Mouse (Mus musculus): Measurements from ENCODE around the gene Ifit3. TPM values are rescaled to one million over a fixed set of nuclear protein-coding genes. Genes with fewer than 3 reads are reported as not detected.
"Not testable (repeated sequence)": the region's sequence is repeated elsewhere in the genome, so short reads cannot be mapped to it uniquely, and the experiment has no call there.

Ifit3 gene
- polyA plus RNA-seq (2016; fragmentation: Nextera tagmentation; extraction: Ambion mirVana): 0.14 and 0.46 TPM in 2 replicates

DNA sequence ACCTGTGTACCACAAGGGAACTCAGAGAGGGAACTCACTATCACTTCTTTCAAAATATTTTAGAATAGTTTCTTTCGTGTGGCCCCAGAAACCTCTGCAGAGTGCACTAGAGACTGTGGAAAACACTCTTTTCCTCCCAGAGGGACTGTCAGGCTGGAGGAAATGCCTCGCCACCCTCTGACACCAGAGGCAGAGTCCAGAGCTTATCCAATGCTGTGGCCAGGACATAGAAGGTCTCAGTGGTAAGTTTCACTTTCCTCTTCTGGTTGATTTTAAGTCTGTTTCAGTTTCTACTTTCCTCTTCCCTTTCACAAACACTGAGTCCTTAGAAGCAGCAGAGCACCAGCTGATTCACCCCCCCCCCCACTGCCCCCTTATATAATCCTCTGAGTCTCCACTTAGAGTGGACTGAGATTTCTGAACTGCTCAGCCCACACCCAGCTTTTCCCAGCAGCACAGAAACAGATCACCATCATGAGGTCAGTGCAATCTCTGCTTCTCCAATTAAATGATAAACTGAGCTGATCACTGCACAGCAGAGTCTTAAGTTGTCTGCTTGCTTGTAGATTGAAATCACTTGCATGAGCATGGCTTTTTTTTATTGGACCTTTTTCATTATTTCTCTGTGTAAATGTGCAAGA is at the start of gene Ifit3:
Gene Ifit3 (plus strand): TSS at position 406 of the 641 bp plus-strand sequence.
- not testable (repeated sequence) for H3K4me3 ChIP-seq; H3K4me1 ChIP-seq; H3K27ac ChIP-seq (replicated peaks); H3K9me3 ChIP-seq; H3K27me3 ChIP-seq (replicated peaks; ENCODE audit: low read depth, poor library complexity, severe bottlenecking); DNase-seq (ENCODE audit: low spot score); H3K36me3 ChIP-seq (replicated peaks)
- WGBS: 72% methylated on average over 2 of the region's 2 CpGs

DNA sequence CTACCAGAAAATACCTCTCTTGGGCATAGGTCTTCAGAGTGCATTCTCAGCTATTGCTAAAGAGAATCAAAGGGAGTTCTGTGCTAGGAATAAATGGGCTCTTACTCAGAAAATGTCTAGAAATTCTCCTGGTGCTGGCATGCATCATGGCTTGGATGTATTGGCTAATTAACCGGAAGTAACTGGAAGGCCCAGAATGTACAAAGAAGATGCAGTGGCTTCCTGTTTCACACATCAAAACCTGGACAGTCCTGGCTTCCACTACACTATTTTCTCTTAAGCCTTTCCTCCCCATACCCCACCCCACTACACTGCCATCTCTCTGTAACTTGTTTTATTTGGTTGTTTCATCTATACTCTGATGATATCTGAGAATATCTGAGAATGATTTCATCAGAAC is 43.9 kb upstream of the Ifit3 start:
- no peak overlapping the region for H3K4me3 ChIP-seq
- no peak for DNase-seq (ENCODE audit: low spot score)
- H3K27me3 ChIP-seq (replicated peaks; ENCODE audit: low read depth, poor library complexity, severe bottlenecking): no peaks in the 10 kb centered on the region
- H3K9me3 ChIP-seq: peaks cover 3% of the 10 kb centered on the region; the same call in 1 of the 2 replicates
- no peaks in the 10 kb centered on the region for H3K4me1 ChIP-seq
- WGBS: 74% methylated on average over 1 of the region's 1 CpGs
- H3K36me3 ChIP-seq (replicated peaks): no peaks in the 10 kb centered on the region
- H3K27ac ChIP-seq (replicated peaks): no peak overlapping the region

DNA sequence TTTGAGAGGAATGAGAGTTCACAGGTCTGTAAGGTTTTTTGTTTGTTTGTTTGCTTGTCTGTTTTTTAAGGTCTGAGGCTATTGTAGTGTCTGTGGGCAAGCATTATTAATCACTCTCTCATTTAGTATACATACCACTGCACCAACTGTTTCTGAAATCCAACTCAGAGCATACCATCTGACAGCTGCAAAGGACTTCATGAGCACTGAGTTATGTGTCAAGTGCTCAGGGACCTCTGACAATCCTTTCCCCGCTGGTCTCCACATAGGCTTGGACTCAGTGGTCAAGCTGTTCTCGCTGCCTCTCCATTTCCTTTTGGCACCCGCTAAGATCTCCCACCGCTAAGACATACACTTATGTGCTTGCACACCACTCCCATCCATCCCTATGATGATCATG is 37.1 kb upstream of the Ifit3 start:
- Histone ChIP-seq H3K36me3 (replicated peaks) (no peaks in the 10 kb centered on the region), H3K27me3 (replicated peaks; ENCODE audit: low read depth, poor library complexity, severe bottlenecking) (no peaks in the 10 kb centered on the region), H3K4me1 (0 out of 2 replicates have a peak, but pooled peaks cover 3% of the 10 kb centered on the region), H3K9me3 (no peaks in the 10 kb centered on the region), H3K27ac (replicated peaks) (no peak overlapping the region), H3K4me3 (no peak overlapping the region)
- DNase-seq (ENCODE audit: low spot score): no peak
- WGBS: 90% methylated on average over 4 of the region's 4 CpGs

DNA sequence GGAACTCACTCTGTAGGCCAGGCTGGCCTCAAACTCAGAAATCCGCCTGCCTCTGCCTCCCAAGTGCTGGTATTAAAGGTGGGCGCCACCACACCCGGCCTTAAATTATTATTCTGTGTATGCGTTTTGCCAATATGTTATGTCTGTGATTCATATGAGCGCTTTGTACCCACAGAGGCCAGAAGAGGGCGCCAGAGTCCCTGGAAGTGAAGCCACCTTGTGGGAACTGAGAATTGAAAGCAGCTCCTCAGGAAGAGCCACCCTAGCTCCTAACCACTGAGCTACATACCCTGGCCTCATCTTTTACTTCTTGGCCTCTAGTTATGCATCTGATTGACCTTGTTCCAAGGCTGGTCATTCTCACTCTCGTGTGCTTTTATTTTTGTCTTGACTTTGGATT is 35.4 kb upstream of the Ifit3 start:
- Histone ChIP-seq H3K4me3 (no peak overlapping the region), H3K9me3 (no peaks in the 10 kb centered on the region), H3K36me3 (replicated peaks) (no peaks in the 10 kb centered on the region), H3K27me3 (replicated peaks; ENCODE audit: low read depth, poor library complexity, severe bottlenecking) (no peaks in the 10 kb centered on the region), H3K27ac (replicated peaks) (no peak overlapping the region), H3K4me1 (peaks cover 6% of the 10 kb centered on the region; the same call in 1 of the 2 replicates)
- peak; percentile 75 for DNase-seq (ENCODE audit: low spot score)
- WGBS: 30% methylated on average over 7 of the region's 7 CpGs

DNA sequence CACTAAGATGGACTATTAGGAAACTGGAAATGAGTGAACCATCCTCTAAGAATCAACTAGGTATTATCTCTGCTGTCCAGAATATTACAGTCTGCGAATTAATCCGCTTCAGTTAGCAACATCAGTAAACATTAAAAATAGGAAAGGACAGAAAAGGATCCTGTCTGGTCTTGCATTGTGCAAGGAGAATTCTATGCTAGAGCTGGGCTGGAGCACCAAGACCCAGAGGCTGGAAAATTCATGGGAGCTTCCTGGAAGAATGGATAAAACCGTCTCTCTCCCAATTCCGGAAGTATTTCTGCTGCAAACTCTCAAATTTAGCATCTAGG is 33.2 kb upstream of the Ifit3 start:
- peak overlapping the region; percentile 58 for H3K4me3 ChIP-seq
- peaks cover 11% of the 10 kb centered on the region; the same call in 1 of the 2 replicates for H3K4me1 ChIP-seq
- no peak for DNase-seq (ENCODE audit: low spot score)
- 31% methylated on average over 4 of the region's 4 CpGs for WGBS
- H3K9me3 ChIP-seq: no peaks in the 10 kb centered on the region
- peak overlapping the region; percentile 82 for H3K27ac ChIP-seq (replicated peaks)
- H3K36me3 ChIP-seq (replicated peaks): no peaks in the 10 kb centered on the region
- H3K27me3 ChIP-seq (replicated peaks; ENCODE audit: low read depth, poor library complexity, severe bottlenecking): no peaks in the 10 kb centered on the region

DNA sequence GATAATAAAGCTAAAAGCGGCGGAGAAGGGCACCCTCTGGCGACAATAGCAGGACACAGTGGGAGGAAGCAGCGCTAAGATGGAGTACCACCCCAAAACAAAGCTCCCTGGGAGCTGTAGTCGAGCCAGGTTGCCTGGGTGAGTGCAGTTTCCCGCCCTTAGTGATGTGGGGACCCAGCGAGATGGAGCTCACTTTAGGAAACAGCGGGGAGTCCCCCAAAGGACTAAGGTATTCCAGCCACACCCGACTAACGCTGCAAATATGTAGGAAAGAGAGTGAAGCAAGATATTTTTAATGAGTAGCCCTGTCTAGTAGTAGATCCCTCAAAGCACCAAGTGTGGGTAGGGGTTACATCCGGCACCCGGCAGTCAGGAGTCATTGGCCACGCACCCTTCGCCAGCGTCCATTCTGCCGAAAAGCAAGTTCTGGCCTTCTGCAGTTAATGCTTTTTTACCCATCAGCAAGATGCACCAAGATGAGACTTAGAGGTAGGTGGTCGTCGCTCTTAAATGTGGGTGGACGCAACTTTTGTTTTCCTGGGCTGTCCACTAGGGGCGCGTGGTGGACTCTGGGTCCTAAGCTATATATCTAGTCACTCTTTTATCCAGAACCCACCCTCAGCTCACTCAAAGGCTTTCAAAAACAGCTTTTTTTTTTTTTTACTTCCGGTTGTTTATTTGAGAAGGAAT is 32.7 kb upstream of the Ifit3 start, which contains the start of gene Ifit2:
Gene Ifit2 (plus strand): TSS at position 161 of the 690 bp plus-strand sequence.
- H3K27me3 ChIP-seq (replicated peaks; ENCODE audit: low read depth, poor library complexity, severe bottlenecking): no peaks in the 10 kb centered on the region
- WGBS: under 1% methylated on average over 22 of the region's 22 CpGs
- DNase-seq (ENCODE audit: low spot score): peak; percentile 82
- H3K4me3 ChIP-seq: peak within 1 kb of the TSS; percentile 58
- peak within 1 kb of the TSS; percentile 82 for H3K27ac ChIP-seq (replicated peaks)
- H3K9me3 ChIP-seq: no peaks in the 10 kb centered on the region
- peaks cover 11% of the 10 kb centered on the region; the same call in 1 of the 2 replicates for H3K4me1 ChIP-seq
- no peaks in the 10 kb centered on the region for H3K36me3 ChIP-seq (replicated peaks)

DNA sequence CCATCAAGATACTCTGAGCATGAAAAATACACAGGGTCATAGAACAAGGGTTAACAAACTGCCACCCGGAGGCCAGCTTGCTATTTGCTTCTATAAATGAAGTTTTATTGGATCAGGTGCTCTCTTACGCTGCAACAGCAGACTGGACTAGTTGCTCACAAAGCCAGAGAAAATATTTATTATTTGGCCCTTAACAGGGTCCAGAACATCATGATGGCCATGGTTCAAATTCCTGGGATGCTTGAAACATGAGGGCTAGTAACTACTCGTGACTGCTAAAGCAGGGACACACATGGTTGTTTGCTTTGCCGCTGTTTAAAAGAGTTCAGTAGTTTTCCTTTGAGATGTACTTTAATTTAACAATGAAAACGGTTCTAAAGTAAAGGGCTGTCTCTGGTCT is 31.4 kb upstream of the Ifit3 start:
- WGBS: 64% methylated on average over 5 of the region's 5 CpGs
- no peaks in the 10 kb centered on the region for H3K27me3 ChIP-seq (replicated peaks; ENCODE audit: low read depth, poor library complexity, severe bottlenecking)

DNA sequence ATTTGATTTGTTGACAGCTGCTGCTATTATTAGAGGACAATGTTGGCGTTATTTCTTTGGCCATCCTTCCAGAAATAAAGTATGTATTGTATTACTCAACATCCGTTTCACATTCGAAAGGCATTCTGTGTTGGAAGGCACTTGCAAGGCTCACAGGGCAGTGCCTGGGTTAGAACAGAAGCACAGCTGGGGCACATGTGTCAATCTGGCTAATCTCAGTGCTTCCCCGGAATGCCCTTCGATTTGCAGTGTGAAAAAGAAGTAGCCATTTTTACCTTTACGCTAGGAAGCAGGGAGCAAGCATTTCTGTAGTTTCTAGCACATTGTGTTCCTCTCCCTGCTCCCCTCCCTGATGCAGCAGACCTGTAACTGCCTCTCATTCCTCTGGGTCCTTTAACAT is 30.3 kb upstream of the Ifit3 start:
- Histone ChIP-seq H3K36me3 (replicated peaks) (no peaks in the 10 kb centered on the region), H3K4me1 (peaks cover 11% of the 10 kb centered on the region; the same call in 1 of the 2 replicates), H3K27me3 (replicated peaks; ENCODE audit: low read depth, poor library complexity, severe bottlenecking) (no peaks in the 10 kb centered on the region), H3K27ac (replicated peaks) (peak overlapping the region; percentile 40), H3K4me3 (no peak overlapping the region), H3K9me3 (no peaks in the 10 kb centered on the region)
- DNase-seq (ENCODE audit: low spot score): peak; percentile 30
- WGBS: 55% methylated on average over 6 of the region's 6 CpGs

More for the DNA sequence above, 31.4 kb upstream of the Ifit3 start:
- Histone ChIP-seq H3K4me3 (no peak overlapping the region), H3K4me1 (peaks cover 11% of the 10 kb centered on the region; the same call in 1 of the 2 replicates), H3K9me3 (no peaks in the 10 kb centered on the region), H3K36me3 (replicated peaks) (no peaks in the 10 kb centered on the region), H3K27ac (replicated peaks) (no peak overlapping the region)
- no peak for DNase-seq (ENCODE audit: low spot score)

DNA sequence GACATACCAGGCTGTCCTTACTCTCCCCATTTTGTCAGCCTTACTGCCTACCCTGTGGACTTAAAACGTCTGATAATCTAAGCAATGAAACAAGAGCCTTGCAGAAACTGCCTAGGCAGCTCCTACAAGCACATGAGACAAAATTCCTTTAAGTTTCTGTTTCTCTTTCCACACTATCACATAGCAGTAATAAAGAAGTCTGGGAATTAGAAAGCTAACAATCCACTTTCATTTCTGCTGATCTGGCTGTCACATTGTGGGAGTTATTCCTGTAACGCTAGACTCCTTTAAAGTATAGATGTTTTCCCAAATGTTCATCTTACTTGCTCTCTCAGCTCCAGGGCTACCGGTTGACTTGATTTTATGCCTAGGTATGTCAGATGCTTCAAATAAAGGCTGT is 29.8 kb upstream of the Ifit3 start:
- Histone ChIP-seq H3K36me3 (replicated peaks) (no peaks in the 10 kb centered on the region), H3K9me3 (no peaks in the 10 kb centered on the region), H3K4me1 (peaks cover 11% of the 10 kb centered on the region; the same call in 1 of the 2 replicates), H3K27me3 (replicated peaks; ENCODE audit: low read depth, poor library complexity, severe bottlenecking) (no peaks in the 10 kb centered on the region), H3K27ac (replicated peaks) (peak overlapping the region; percentile 40; the same call in 1 of the 2 replicates), H3K4me3 (no peak overlapping the region)
- 69% methylated on average over 3 of the region's 3 CpGs for WGBS
- DNase-seq (ENCODE audit: low spot score): no peak

DNA sequence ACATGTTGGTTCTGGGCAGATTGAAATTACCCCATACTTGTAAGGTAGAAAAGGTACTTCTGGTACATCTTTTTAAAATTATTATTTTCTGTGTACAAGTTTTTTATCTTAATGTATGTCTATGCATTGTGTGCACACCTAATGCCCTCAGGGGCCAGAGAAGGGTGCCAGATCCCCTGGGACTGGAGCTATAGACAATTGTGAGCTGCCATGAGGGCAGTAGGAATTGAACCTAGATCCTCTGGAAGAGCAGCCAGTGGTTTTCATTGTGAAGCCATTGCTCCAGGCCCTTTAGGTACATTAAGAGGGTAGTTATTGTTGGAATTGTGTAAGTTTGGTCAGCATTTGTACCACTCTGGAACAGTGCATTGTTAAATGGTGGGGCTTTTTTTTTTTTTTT is 29.3 kb upstream of the Ifit3 start:
- Histone ChIP-seq H3K9me3 (no peaks in the 10 kb centered on the region), H3K4me1 (peaks cover 11% of the 10 kb centered on the region; the same call in 1 of the 2 replicates), H3K27me3 (replicated peaks; ENCODE audit: low read depth, poor library complexity, severe bottlenecking) (no peaks in the 10 kb centered on the region), H3K27ac (replicated peaks) (no peak overlapping the region), H3K36me3 (replicated peaks) (no peaks in the 10 kb centered on the region), H3K4me3 (no peak overlapping the region)
- DNase-seq (ENCODE audit: low spot score): no peak

DNA sequence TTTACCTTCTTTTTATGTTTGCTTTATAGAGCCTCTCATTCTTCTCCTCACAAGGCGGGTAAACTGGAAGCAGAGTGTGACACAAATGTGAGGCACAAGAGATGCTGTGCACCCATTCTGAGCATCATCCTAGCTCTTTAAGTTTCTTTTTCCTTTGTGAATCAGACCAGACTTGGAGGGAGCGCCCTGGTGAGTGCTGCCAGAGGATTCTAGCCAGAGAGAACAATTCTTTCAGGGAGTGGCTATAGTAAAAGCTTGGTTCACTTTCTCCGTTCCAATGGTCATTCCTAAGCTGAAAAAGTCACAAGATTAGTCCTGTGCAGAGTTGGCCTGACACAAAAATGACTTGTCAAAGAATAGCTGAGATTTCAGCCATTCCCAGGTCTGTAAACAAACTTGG is 26.7 kb upstream of the Ifit3 start:
- H3K27me3 ChIP-seq (replicated peaks; ENCODE audit: low read depth, poor library complexity, severe bottlenecking): no peaks in the 10 kb centered on the region
- H3K27ac ChIP-seq (replicated peaks): no peak overlapping the region
- 81% methylated on average over 3 of the region's 3 CpGs for WGBS
- H3K4me3 ChIP-seq: no peak overlapping the region
- H3K36me3 ChIP-seq (replicated peaks): no peaks in the 10 kb centered on the region
- no peak for DNase-seq (ENCODE audit: low spot score)
- H3K9me3 ChIP-seq: no peaks in the 10 kb centered on the region
- H3K4me1 ChIP-seq: peaks cover 18% of the 10 kb centered on the region

DNA sequence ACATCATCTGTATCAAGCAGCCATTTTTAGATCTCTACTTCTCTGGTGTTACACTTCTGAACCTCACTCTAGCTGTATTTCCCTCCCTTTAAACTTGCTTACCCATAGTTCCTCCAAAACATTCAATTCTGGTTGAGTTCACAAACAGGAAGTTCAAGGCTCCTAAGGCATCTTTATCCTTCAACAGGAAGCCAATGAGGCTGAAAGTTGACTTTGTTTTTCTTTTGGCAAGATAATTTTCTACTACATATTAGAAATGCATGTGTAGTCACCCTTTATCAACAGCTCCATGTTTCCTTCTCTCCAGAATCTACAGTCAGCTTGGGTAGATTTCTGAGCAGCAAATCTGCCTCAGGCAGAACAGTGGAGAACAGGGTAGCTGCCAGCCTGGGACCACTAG is 20.8 kb upstream of the Ifit3 start:
- H3K9me3 ChIP-seq: no peaks in the 10 kb centered on the region
- H3K27me3 ChIP-seq (replicated peaks; ENCODE audit: low read depth, poor library complexity, severe bottlenecking): no peaks in the 10 kb centered on the region
- H3K4me1 ChIP-seq: peaks cover 10% of the 10 kb centered on the region
- DNase-seq (ENCODE audit: low spot score): no peak
- no peaks in the 10 kb centered on the region for H3K36me3 ChIP-seq (replicated peaks)
- H3K4me3 ChIP-seq: no peak overlapping the region
- H3K27ac ChIP-seq (replicated peaks): no peak overlapping the region

DNA sequence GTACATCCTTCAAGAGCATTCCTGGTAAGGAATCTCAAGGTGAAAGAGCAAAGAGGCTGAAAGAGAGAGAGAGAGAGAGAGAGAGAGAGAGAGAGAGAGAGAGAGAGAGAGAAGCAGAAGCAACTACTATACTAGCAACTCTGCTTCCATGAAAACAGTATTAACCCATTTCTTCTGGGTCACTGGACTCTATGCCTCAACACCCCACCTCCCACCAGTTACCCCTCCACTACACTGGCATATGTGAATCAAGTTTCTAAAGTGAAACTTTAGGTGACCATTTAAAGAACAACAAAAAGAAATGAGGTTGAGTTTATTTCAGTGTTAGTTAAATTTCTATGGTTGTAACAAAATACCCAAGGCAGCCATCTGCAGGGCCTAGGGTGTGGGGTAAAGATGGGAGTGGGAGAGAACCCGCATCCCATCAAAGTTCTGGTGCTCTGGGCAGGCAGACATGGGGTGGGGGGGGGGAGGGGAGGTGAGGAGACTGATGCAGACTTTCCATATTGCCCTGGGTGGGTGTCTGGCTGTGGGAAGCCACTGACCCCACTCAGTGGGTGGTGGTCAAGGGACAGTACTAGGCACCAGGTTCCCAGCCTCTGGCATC is 17.1 kb upstream of the Ifit3 start:
- H3K27ac ChIP-seq (replicated peaks): no peak overlapping the region
- H3K4me3 ChIP-seq: no peak overlapping the region
- WGBS: 68% methylated on average over 1 of the region's 1 CpGs
- H3K36me3 ChIP-seq (replicated peaks): no peaks in the 10 kb centered on the region
- DNase-seq (ENCODE audit: low spot score): no peak
- H3K27me3 ChIP-seq (replicated peaks; ENCODE audit: low read depth, poor library complexity, severe bottlenecking): no peaks in the 10 kb centered on the region
- peaks cover 20% of the 10 kb centered on the region for H3K4me1 ChIP-seq
- no peaks in the 10 kb centered on the region for H3K9me3 ChIP-seq
